Mouse (Mus musculus): ENCODE results near the gene Gm17581.
"Not testable (repeated sequence)": the region's sequence is repeated elsewhere in the genome, so short reads cannot be mapped to it uniquely, and the experiment has no call there.

Gm17581 gene

DNA sequence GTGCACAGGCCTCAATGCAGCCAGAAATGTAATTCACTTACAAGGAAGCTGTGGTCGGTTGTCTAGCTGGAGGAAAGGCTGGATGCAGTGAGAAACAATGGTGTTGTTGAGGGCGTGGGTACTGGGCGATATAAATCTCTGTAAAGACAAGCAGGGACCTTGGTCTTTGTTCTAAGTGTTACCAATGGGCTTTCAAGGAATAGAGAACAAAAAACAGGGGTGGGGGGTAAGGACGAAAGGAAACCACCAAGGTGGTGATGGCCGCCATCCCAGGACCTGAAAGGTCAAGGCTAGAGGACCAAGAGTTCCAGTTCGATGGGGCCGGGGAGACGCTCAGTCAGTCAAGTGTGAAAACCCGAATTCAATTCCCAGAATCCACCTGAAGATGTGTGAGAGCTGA is 2.1 kb upstream of the Gm17581 start:
- no peak for DNase-seq (ENCODE audit: low spot score in 2 of 2)

DNA sequence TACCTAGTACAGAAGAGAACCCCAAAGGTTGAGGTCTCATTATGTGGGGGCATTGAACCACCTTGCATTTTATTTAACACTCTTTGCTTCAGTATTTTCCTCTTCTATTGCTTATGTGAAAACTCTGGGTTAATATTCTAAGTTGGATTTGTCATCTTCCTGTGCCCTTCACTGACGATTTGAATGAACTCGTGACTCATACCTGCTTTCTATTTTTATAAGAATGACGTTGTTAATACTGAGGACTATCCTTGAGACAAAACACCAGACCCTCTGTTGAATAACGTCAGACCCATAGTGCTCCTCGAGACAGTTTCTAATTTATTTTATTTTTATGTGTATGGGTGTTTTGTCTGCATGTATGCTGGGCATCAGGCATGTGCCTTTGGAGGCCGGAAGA is 1.3 kb upstream of the Gm17581 start:
- no peak for DNase-seq (ENCODE audit: low spot score in 2 of 2)

DNA sequence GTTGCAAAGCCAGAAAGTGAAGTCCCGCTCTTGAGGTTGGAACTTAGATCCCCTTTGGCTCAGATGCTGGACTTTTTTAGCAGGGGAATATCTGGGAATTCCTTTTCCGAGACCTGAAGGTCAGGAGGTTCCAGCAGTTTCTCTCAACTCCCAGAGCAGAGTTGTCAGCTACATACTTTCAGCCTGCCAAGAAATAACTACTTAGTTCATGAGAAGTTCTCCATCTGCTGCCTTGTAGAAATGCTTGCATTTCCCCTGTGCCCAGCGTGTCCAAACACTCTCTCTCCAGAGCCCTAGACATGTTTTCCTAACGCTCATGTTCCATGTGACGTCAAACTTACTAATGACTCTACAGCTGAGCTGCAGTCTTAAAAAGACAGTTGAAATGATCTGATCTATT is 586 bp downstream of the Gm17581 start:
- no peak for DNase-seq (ENCODE audit: low spot score in 2 of 2)

DNA sequence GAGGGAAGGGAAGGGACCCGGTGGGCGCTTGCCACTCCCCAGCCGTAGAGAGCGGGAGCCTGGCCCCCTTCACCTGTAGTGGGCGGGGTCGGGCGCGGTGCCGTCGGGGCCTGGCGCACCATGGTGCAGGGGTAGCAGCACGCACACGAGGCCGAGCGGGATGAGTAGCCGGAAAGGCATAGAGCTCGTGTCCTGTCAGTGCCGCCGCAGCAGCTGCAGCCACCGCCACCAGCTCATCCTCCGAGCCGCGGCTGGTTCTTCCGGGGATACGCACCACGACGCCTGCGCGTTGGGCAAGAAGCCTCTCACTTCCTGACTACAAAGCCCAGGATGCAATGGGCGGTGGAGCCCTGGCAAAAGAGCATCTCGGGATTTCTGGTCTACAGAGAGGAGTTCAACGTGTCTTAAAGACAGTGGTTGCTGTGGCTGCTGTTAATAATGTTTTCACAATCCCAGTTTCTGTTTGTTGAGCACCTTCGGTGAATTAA is 6.5 kb downstream of the Gm17581 start, which contains the start of gene Edem2:
TSS of gene Edem2 (minus strand) at position 318 of the 488 bp plus-strand sequence.
- peak; percentile 92 for DNase-seq (ENCODE audit: low spot score in 2 of 2)

DNA sequence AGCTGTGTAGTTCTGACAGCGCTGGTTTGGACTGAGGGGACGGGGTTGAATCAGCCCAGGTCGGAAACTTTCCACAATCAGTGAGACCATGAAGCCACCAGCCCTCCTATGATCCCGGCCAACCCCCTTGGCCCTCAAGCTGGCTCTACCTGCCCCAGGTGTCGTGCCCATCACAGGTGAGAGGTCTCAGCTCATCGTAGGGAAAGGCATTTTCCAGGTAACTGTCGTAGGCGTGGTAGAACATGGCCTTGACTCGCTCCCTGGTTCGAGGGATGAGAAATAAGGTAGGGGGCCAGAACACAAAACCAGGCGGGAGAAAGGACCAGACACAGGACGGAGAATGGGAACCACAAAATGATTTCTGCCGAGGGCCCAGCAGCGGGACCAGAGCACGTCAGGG is 6.9 kb downstream of the Gm17581 start:
- DNase-seq (ENCODE audit: low spot score in 2 of 2) = no peak

DNA sequence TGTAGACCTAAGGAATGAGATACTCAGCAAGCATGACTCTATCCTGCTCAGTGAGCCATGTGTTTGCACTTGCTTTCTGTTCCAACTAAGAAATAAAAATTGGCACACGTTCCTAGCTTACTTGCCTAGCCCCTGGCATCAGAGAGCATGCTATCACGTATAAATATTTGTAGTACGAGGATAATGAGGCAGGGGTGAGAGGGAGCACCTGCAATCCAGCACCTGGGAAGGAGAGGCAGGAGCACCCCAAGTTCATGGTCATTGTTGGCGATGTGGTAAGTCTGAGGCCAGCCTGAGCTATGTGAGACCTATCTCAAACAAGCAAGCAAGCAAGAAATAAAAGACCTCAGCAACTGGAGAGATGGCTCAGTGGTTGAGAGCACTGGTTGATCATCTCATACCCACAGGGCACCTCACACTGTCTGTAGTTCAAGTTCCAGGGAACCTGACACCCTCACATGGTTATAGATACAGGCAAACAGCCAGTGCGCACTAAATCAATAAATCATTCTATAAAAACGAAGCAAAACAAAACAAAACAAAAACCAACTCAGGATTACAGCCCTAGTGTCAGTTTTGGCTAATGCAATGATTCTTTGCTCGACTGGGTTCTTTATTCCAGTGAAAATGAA is 7.8 kb downstream of the Gm17581 start:
- no peak for DNase-seq (ENCODE audit: low spot score in 2 of 2)

DNA sequence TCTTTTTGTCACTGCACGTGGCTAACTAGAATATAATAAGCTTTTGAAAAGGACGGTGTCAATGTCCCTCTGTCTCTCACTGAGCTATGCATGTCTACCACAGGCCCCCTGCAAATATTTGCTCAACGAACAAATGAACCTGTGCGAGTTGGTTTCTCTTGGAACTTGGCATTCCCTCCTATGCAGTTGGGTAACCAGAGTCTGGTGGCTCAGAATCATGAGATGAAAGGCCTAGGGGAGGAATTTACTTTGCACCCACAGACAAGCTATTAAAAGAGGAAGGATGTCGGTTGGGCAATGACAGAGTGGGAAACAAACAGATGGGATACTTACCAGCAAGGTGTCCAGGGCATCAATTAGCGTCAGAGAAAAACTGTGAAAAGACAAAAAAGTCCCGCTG is 9.4 kb downstream of the Gm17581 start:
- no peak for DNase-seq (ENCODE audit: low spot score in 2 of 2)

DNA sequence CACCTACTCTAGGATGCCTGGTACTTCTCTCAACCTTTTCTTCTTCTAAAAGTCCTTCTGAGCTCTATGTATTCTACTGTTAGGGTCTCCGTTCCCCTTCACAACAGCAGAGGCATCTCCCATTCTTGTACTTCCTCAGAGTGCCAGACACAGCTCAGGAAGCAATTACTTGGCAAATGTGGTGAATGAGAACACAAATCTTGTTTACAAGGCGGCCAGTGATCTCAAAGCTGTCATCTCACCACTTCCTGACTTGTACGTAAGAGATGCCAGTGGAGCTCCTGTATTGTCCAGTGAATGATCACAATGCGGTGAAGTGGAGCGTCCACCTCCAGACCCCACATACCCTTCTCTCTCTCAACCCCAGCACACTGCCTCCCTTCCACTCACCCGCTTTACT is 11.1 kb downstream of the Gm17581 start:
- DNase-seq (ENCODE audit: low spot score in 2 of 2) = no peak

DNA sequence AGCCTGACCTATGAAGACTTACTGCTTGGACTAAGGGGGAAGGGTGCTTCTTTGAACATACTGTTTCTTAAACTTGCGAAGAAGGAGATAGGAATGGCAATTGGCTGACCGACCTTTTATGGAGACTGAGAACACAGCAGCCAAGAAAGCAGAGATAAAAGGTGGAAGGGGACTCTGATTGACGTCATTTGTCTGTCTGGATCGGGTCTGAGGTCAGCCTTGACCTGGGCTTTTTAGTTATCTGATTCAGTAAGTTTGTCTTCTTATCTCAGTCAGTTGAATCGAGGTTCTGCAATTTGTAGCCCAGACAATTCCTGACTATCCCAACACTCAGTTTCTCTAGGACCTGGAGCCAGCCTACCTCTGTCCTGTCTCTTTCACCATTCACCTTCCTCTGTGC is 11.6 kb downstream of the Gm17581 start:
- no peak for DNase-seq (ENCODE audit: low spot score in 2 of 2)

DNA sequence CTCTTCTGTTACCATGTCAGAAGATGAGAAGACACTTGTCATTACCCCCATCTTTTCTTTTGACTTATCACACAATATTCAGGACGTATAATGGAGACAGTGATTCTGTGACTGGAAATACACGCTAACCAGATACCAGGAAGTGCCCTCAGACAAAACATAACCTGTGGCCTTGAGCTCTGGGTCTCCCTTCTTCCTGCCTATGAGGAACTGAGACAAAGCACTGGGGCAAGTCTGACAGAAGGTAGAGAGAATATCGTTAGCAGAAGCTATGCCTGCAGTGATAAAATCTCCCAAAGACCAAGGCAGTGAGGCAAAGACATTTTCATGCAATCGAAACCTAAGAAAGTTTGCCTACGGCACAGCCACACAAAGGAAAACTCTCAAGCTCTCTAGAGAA is 15.1 kb downstream of the Gm17581 start:
- no peak for DNase-seq (ENCODE audit: low spot score in 2 of 2)

DNA sequence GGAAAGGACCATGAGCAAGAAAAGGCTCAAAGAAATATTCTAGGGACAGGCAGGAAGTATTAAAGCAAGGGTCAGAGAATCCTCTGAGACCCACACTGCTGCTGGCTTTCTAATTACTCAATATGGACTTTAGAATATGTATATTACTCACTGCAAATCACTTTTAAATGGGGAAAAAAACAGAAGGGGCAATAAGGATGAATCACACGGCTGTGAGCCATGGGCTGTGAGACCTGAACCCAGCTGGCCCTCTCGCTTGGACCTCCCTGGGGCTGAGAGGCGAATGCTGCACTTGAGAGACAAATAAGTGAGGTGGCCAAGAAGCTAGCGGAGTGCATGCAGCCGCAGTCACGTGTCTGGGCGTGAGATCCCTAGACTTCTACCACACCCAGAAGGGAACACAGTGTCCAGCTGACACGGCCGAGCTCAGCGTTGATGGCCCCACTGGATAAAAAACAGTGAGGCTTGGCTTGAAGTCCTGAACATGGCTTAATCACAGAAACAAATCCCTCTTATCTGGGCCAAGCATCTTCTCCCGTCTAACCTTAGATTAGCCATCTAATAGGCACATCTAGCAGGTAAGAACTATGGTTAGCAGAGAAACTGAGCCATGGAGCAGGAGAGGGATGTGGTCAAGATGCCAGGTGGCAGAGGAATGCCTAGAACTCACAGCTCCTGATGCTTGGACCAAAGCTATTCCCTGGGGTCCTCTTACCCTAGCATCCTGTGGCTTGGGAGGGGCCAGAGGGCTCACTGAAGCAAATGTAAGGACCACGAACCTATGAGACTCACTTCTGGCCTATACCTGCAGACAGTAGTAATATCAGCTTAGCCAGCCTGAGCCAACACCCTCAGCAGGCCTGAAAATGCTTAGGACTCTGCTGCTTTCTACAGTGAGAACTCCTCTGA is 18.3 kb downstream of the Gm17581 start:
- DNase-seq (ENCODE audit: low spot score in 2 of 2) = no peak

DNA sequence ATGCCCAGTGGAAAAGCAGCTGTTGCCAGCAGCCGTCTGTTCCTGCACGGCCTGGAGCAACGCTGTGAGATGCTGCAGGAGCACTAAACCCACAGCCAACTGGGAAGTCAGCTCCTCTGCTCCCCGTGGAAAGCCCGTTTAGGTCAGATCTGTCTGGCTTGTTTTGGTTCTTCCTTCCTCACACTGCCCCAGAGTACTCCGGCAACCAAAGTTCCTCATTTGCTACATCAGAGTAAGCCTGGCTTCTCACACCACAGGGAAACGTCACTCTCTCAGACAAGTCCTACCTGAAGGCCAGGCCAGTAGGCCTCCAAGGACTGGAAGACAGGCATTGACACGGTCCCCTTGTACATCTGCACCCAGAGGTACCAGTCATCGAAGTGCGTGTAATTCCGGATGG is 25.1 kb downstream of the Gm17581 start:
- DNase-seq (ENCODE audit: low spot score in 2 of 2) = no peak

DNA sequence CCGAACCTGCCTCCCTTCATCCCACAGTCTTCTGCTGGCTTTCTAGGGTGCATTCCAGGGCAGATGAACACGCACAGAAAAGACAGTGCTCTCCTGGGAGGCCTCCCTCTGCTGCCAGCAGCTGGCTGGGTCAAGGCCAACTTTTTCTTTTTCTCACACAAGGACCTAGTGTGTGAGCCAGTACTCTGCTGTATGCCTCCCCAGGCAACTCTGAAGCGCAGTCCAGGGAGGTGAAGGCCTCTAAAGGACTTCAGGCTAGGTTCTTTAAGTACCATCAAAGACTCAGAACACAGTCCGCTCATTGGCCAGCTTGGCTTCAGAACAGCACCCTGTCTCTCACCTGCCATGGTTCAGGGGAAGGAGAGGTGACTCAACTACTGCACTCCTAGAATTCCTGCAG is 28.4 kb downstream of the Gm17581 start:
- DNase-seq (ENCODE audit: low spot score in 2 of 2) = no peak

DNA sequence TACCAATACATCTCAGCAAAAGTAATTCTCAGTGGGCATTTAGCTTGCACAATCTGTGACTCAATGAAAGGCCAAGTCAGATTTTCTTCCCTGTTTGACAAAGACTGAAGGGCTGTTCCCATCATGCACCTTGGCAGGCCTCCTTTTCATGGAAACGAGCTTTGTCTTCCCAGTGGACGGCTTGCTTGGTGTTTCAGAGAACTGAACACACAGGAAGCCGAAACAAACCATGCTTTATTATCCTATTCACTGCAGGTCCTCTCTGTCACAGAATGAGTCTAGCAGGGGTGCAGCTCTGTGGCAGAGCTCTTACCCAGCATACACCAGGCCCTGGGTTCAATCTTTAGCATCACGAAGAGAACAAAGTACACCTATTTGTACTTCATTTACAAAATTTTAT is 32.0 kb downstream of the Gm17581 start:
- DNase-seq (ENCODE audit: low spot score in 2 of 2) = no peak

DNA sequence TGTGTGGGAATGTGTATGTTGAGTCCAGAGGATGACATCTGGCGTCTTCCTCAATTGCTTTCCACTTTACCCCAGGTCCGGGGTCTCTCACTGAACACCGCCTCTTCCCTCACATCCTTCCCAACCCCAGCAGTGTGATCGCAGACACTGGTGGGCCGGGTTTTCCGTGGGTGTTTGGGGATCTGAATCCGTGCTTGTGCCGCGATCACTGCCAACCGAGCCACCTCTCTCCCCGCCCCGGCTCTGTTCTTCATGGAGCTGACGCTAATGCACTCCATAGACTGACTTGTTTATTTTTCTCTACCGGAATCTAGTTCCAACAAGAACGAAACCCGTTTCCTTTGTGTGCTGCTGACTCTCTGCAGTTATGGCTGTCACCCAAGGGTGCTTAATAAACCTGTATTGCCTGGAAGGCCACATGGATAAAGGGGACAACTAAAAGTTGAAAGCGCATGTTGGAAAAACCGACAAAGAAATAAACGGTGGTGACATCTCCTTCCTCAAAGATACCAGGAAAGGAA is 34.2 kb downstream of the Gm17581 start:
- DNase-seq (ENCODE audit: low spot score in 2 of 2) = no peak

DNA sequence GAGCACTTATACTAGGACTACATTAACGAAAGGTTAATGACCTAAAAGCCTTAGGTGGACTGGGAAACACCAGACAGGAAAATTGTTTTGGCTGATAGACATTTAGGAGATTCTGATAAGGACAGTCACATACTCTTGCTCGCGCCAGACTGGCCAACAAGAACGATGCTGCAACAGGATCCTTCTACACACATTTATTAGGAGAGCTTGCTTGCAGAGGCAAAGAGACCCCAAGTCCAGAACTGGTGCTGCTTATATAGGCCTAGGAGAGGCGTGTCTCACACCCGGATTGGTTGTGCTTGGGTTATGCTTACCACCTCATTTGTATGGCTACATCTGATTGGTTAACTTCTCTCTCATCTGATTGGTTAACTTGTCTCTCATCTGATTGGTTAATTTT is 37.2 kb downstream of the Gm17581 start:
- DNase-seq (ENCODE audit: low spot score in 2 of 2) = not testable (repeated sequence)

DNA sequence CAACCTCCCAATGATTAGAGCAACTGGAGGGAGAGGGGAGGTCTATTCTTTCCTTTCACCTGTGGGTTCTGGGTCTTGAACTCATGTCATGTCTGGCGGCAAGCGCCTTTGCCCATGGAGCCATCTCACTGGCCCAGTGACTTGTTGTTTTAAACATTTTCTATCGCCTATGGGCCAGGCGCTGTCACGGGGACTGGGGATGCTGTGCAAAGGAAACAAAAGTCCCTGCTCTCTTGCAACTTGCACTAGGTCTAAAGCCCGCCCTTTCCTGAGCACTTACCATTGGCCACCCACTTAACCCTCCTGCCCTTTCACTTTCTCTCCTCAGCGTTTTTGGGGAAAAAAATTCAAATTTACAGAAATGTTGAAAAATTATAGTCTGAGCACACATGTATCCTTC is 38.8 kb downstream of the Gm17581 start:
- DNase-seq (ENCODE audit: low spot score in 2 of 2) = no peak

DNA sequence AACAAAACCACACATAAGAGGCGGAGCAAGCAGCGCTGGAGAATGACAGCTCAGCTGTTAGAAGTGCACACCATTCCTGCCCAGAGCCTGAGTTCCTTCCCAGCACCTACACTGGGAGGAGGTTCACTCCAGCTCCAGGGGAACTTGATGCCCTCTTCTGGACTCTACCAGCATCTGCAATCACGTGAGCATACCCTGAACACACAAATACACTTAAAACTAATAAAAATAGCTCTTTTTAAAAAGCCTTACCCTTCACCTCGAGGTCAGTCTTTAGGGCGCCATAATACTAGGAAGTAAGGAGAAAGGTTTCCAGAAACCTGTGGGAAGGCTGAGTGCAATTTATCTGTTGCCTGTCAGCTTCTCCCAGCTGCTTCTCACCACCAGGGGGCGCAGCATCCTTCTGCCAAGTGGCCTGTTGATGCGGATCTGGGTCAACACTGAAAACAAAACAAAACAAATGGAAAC is 39.5 kb downstream of the Gm17581 start:
- DNase-seq (ENCODE audit: low spot score in 2 of 2) = peak; percentile 80 to 86

DNA sequence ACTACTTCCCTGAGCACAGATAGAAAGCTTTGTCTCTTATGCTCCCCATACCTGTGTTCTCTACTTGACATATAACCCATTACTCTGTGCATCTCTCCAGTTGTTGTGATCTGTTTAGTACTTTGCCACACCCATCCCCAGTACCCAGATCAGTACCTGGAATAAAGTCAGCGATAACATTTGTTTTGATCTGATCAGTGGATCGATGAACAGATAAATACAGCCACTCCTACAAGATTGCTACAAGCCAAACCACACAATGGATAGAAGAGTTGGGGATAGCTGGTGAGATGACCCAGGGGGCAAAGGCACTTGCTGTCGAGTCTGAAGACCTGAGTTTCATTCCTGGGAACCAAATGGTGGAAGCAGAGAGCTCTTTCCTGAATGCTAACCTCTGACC is 40.4 kb downstream of the Gm17581 start:
- DNase-seq (ENCODE audit: low spot score in 2 of 2) = no peak

DNA sequence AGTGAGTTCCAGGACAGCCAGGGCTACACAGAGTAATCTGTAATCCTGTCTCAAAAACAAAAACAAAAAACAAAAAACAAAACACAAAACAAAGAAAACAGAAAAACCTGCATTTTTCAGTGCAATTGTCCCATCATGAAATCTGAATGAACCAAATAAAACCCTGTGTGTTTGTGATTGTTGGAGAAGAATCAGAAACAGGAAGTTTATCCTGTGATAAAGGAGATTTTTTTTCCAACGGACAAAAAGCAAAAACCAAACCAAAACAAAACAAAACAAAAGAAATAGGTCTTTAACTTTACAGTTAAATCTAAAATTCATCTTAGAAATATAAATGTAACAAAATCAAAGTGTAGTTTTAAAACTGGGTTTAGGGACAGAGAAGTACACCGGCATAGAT is 41.1 kb downstream of the Gm17581 start:
- DNase-seq (ENCODE audit: low spot score in 2 of 2) = no peak

DNA sequence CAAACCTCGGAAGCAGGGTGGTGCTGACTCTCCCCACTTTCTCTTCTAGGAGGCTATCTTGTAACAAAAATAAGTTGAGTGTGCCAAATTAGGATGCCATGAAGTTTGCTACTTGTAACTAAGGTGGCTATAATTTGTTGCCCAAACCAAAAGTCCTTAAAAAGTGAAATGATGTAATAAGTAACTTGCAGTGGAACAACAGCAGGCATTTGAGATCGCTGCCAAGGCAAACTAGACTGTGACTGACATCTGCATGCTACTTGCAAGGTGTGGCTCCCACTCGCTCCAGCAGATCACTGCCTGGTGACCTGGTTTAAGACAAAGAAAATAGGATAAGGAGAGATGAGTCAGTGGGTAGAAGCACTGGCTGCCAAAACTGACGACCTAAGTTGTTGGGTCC is 42.5 kb downstream of the Gm17581 start:
- no peak for DNase-seq (ENCODE audit: low spot score in 2 of 2)

DNA sequence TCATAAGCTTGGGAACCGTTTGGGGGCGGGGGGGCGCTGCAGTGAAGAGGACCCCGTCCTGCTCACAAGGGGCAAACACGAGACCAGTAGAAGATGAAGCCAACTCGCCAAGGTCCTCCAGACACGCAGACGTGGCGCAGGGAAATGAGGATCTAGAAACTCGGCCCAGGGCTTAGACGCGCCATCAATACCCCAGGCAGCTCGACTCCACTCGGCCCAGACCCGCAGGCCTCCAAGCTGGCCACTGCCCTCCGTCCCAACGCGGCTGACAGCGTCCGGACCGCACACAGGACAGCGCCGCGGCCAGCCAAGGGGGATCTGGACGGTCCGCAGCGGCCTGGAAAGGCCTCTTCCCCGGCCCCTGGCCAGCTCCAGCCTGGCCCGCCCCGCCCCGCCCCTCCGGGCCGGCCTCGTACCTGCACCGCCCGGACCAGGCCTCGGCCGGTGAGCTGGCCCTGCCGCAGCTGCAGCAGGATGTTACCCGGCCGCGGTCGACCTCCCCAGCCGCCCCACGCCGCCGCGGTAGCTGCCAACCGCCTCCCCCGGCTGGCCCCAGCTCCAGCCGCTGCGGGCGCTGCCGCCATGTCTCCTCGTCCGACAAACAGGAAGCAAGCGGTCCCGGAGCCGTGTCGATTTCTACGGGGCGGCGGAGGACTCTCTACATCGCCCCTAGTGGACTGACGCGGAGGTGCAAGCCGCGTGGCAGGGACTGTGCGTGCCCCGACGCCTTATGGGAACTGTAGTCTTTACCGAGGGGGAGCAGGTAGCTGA is 43.8 kb downstream of the Gm17581 start, which contains the start of gene Trpc4ap:
TSS of gene Trpc4ap (minus strand) at position 662 of the 771 bp plus-strand sequence.
- DNase-seq (ENCODE audit: low spot score in 2 of 2) = peak; percentile 92 to 95

Measured in natural killer cell, adult 2 months (primary cell).